Mouse (Mus musculus) left cerebral cortex, adult 9 months (tissue): ENCODE measurements around the gene Catsper2.
A peak's percentile ranks its signal among the peaks of the same experiment; 100 is the strongest.

ENCODE experiments used
- DNase-seq, 2 experiments: peaks; one replicate each; pipeline ENCODE4 v3.0.0; 2022; ENCODE audit warnings: low spot score in 2 of 2

The Catsper2 gene

GRCm38 (mm10) chr2:121354820-121355592, 58.6 kb downstream of the Catsper2 start, which contains the start of gene Ppip5k1:
Ppip5k1 (minus strand) TSS chr2:121355396.
- peak; percentile 94 to 99 for DNase-seq

- DNase-seq = peak in 1 of 2 experiments; percentile 12
Observed at GRCm38 (mm10) chr2:121354378-121354777, 59.2 kb downstream of the Catsper2 start.

DNA sequence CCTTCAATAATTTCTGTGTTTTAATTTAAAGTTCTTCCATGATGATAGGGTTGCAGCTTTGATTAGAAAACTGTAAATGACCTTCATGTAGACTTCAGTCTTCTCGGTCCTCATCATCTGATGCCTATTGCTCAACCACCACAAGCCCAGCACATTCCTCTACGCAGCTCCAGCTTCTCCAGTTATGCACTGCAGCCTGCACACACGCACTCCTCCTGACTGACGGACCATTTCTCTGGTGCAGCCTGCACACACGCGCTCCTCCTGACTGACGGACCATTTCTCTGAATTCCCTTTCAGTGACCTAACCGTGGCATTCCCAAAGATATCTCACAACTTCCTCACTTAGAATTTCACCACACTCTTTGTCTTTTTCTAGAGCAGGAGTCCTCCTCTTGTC, 60.4 kb downstream of the Catsper2 start:
- DNase-seq = no peak
